Mouse (Mus musculus): ENCODE measurements around the gene Plppr2.

Plppr2 gene

DNA sequence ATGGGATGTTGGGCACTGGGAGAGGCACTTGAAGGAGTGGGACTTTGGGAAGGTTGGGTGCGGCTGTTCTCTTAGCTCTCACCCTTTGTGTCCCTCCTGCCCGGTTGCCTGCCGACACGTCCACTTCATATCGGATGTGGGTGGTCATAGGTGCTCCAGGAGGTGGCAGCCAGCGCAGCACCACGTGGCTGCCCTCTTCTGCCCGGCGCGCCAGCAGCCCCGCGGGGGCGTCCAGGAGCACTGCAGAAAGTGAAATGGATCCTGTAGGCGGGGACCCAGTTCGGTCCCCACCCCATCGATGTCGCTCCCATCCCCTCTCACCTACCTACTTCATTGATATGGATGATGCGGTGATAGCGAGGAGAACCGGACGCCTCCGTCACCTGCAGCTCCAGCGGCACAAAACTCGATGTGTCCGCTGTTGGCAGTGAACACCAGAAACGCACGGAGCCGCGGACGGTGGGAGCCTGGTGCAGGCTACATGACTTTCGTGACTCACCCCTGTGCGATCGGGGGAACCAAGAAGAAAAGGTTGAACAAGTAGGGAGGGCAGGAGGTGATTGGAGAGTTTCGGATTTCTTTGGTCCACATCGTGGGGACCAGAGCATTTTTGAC is 24.6 kb downstream of the Plppr2 start:
- 5% methylated on average over 35 of the region's 35 CpGs for WGBS

DNA sequence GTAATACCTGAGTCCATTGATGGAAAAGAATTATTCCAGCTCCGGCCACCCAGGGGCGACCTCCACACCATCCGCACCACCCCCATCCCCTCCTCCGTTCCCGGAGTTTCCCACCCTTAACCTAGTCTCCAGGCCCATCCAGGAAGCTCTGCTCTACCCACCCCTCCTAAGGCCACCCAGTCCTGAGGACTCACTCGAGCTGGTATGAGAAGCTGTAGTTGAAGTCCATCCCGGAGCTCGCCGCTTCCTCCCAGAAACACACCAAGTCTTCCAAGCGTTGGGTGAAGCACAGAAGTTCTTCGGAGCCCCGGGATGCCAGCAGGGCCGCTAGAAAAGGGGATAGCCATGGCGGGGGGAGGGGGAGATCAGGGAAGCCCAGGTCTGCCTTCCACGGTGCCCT is 25.2 kb downstream of the Plppr2 start:
- under 1% methylated on average over 15 of the region's 15 CpGs for WGBS

DNA sequence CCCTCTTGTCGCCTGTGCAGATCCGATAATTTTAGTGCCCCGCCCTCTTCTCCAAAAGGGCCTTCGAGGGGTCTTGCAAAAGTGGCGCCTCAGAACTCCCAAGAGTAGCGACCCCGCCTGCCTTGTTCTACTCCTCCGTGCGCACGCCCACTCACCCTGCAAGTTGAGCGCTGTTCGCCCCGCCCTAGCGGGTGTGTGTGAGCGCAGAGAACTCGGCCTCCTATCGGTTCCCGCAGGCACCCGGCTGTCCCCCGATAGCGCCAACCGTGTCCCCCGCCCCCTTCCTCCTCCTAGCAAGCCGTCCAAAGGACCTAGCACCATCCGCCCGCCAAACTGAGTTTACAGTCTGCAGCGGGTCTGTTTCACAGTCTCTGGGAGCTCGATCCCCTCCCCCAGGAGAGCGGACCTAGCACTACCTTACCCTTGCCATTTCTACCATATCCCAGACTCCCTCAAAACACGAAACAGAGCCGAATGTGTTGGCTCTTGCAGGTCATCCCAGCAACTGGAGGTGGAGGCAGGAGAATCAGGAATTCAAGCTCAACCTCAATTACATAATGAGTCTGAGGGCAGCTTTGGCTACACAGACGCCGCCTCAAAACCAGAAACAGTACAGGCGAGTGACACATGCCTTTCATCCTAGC is 25.7 kb downstream of the Plppr2 start:
- 4% methylated on average over 34 of the region's 34 CpGs for WGBS

- WGBS, result 41% methylated on average over 7 of the region's 8 CpGs
Observed at GRCm38 (mm10) chr9:21963417-21963816, 26.6 kb downstream of the Plppr2 start, which contains the start of gene Epor. Gene Epor (minus strand): TSS chr9:21963506.

DNA sequence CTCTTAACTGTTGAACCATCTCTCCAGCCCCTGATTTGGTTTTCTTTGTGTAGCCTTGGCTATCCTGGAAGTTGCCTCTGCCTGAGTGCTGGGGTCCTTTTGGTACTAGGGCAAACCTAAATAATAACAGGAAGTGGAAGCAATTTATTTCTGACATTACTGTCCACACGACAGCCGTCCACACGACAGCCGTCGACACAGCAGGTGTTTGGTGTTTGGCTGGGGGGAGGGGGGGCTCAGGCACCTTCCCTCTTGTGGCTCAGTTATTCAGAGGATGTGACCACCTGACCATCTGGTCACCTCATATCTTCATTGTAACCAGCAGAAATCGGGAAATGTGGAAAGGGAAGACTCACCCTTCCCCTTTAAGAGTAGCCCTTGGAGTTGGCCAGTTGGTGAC is 32.0 kb downstream of the Plppr2 start:
- WGBS, result 62% methylated on average over 6 of the region's 6 CpGs

DNA sequence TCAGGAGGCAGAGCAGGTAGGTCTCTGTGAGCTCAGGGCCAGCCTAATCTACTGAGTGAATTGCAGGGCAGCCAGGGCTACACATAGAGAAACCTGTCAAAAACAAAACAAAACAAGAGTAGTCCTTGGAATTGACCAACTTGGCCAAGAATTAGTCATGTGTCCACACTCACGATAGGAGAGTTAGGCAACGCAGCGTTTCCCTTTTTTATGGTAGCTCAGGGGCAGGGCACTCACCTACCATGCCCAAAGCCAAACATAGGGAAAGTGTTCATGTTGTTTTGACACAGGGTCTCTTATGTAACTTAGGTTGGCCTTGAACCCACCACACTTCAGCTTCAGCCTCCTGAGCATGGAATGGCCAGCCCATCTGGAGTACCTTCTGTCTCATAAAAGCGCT is 32.5 kb downstream of the Plppr2 start:
- 90% methylated on average over 4 of the region's 4 CpGs for WGBS

DNA sequence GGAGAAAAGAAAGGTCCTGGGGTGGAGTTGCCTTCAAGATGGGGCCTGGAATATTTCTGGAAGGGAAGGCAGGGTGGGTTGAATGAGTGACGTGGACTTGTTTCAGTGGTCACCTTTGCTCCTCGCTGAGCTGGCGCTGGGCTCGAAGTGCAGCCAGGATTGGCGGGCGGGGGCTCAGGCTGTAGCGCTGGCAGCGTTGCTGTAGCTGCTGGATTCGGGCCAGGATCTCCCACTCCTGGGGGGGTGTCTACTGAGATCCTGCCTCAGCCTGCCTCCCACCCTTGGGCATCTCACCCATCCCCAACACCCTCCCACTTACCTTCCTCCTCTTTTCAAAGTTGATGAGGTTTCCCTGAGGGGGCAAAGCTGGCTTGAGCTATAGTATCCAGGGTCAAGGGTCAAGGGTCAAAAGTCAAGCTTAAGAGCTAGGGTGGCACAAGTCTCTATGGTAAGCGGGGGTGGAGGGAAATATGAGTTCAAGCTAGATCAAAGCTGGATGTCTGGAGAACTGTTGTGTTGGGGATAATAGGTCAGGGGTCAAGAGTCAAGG is 39.9 kb downstream of the Plppr2 start:
- 60% methylated on average over 10 of the region's 10 CpGs for WGBS

DNA sequence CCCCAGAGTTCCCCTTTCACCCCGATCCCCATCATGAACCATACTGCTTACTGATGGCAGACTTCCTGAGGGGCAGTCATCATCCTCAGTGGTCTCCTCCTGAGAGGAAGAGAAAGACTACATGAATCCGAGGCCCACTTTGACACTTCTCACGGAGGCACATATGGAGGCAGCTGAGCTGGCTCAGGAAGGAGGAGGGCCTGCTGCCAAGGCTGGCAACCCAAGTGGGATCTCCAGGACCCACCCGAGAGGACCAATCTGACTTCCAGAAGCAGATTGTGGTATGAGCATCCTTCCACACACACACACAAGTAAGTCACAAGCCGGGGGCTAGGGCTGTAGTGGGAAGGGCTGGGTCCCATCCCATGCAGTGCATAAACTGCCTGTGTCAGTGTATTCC is 40.5 kb downstream of the Plppr2 start:
- 47% methylated on average over 5 of the region's 5 CpGs for WGBS

DNA sequence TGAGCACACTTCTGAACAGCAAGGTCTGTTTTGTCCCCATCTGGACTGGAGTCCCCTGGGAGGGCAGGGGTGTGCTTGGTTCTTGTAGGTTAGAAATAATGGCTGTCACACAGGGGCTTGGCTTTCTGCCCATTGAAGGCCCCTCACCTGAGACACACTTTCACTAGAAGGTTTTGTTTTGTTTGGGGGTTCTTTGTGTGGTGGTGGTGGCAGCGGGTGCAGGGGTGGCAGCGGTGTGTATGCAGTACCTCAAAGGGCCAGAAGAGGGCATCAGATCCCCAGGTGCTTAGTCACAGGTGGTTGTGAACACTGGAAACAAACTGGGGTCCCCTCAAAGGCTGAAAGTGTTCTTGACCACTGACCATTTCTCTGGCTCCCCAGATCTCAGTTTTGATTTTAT is 41.1 kb downstream of the Plppr2 start:
- 52% methylated on average over 2 of the region's 2 CpGs for WGBS

GRCm38 (mm10) chr9:21978398-21979128 is 41.7 kb downstream of the Plppr2 start:
- 89% methylated on average over 4 of the region's 4 CpGs for WGBS

- WGBS, result 63% methylated on average over 3 of the region's 3 CpGs
Observed at GRCm38 (mm10) chr9:21983911-21984310, 47.1 kb downstream of the Plppr2 start.

- WGBS, result 25% methylated on average over 36 of the region's 36 CpGs
Observed at GRCm38 (mm10) chr9:21987592-21988342, 50.9 kb downstream of the Plppr2 start.

GRCm38 (mm10) chr9:21988421-21989101 is 51.7 kb downstream of the Plppr2 start:
- WGBS, result 2% methylated on average over 32 of the region's 32 CpGs

- 21% methylated on average over 42 of the region's 42 CpGs for WGBS
Observed at GRCm38 (mm10) chr9:21989230-21990110, 52.6 kb downstream of the Plppr2 start, which contains the start of gene Rgl3. Gene Rgl3 (minus strand): TSS chr9:21989446.

- 83% methylated on average over 4 of the region's 4 CpGs for WGBS
Observed at GRCm38 (mm10) chr9:21992227-21992626, 55.4 kb downstream of the Plppr2 start.

GRCm38 (mm10) chr9:21996178-21996867 is 59.5 kb downstream of the Plppr2 start:
- 80% methylated on average over 3 of the region's 3 CpGs for WGBS
